Mouse (Mus musculus) A20 (cell line): ENCODE data around the gene Tasp1.
"Not testable (repeated sequence)": the region's sequence is repeated elsewhere in the genome, so short reads cannot be mapped to it uniquely, and the experiment has no call there.

Source experiments
- DNase-seq: peaks from one replicate; pipeline ENCODE4 v3.0.0-alpha.2; 2011; ENCODE audit warnings: low read depth, low spot score

Gene Tasp1

DNA sequence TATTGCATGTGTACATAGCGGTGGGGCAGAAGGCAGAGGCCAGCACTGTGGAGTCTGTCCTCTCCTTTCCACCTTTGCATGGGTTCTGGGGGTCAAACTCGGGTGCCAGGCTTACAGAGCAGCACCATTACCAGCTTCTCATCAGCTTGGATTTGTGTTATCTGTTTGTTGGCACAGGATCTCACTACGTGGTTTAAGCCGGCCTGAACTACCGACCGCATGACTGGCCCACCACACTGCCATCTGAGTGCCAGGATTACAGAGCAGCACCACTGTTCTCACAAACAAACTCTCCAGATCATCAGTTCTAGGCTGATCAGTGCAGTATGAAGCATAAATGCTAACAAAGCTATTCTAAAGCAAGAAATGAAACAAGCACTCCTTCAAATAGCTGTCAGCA lies 8.5 kb downstream of the Tasp1 start:
- DNase-seq, result no peak

DNA sequence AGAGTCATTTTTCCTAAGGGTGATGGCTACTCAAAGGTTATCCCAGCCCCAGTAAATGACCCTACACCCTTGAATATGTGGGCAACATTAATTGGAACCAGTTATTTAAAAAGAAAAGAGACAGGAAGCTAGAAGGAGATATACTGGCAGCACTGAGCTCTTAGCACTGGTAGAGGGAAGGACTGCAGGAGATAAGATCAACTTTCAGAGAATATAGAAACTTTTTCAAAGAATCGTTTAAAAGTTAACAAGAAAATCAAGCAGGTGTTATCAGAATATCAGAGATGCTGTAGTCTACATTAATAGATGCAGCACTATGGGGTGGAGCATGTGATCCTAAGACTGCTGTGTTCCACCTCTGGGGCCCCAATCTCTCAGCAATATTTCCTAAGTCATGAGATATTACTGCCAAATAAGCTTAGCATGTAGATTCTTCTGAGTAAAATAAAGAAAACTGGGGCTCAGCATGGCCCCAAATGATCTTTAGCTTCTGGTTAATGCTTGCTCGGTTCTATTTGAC lies 14.9 kb downstream of the Tasp1 start:
- DNase-seq, result no peak

DNA sequence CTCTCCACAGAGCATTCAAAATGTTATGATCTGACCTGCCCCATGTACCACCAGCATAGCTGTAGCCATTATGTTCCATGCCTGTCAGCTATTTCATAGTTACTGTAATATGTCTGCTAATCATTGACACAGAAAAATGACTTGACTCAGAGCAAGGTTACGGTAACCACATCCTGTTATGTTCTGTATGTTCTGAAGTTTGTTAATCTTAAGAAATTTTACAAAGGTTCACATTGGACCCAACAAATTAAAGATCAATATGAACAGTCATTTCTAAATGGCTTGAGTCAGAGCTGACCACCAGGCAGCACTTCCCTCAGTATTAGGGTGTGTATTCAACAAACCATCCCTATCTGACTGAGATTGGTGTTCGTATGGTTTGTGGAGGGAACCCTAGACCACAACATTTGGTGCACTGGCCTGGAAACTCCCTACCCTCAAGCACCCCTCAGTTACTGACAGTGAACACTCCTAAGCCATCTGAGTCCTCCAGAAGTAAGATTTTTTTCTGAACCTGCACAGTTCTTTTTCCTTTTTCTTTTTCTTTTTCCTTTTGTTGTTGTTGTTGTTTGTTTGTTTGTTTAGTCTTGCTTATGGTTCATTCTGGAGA lies 24.0 kb downstream of the Tasp1 start:
- peak; percentile 5 for DNase-seq

DNA sequence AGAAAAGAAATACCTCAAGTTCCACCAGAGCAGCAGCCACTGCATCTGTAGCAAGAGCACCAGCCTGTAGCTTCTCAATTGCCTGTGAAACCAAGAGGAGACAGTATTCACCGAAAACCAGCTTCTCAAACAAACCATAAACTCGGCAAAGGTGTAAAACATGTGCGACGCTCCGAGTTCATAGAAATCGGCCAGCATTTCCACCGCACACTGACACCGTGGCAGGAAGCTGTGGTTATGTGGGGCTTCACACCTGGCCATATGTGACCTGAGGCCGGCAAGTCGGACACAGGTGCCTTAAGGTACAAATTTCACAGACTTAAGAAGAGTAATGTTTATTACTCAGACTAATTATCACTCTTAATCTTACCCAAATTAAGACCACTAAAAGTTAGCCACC lies 24.5 kb downstream of the Tasp1 start:
- DNase-seq, result no peak

DNA sequence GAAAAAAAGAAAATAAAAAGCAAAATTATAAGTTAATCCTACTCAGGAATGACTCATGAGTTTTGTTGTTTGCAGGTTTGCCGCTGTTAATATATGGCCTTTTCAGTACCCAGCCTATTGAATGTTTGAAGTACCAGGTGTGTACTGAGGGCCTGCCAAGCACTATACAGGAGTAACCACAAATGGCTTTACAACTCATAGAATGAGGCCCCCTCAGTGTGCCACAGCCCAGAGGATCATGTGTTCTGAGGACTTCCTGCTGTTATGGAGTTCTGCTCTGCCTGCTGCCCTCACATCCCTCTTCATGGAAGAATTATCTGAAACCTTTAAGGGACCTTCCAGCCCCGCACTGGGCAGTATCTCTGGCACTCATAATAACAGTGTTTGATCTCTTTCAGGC lies 29.1 kb downstream of the Tasp1 start:
- DNase-seq, result no peak

DNA sequence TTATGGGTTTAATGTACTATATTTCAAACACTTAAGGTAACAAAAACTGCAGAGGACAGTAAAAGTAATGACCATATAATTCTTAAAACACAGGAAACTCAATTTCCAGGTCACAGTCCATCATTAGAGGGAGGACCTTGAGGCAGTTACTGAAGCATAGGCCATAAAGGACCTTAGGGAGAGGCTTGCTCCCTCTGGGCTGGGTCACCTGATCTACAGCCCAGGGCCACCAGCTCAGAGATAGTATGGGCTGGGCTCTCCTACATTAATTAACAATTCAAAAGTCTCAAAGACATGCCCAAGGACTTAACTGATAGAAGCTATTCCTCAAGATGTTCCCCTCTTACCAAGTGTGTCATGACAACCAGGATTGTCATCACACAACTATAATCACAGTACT lies 29.8 kb downstream of the Tasp1 start:
- DNase-seq, result no peak

DNA sequence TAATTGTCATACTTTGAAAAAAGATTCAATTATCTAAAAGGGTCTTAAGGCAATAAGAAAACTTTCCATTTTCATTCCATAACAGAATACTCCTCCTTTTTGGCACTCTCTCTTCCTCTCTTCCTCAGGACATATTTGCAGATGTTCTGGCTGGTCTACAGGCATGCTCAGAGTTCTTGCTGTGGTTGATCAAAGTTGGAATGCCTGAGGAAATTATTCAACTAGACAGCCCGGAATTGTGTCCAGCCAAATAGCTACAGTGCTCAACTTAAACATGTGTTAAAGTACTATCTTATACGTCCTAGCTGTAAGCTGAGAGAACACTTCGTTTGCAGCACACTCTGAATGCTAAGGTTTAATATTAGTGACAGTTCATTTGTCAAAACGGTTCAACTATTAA lies 41.7 kb downstream of the Tasp1 start:
- no peak for DNase-seq

DNA sequence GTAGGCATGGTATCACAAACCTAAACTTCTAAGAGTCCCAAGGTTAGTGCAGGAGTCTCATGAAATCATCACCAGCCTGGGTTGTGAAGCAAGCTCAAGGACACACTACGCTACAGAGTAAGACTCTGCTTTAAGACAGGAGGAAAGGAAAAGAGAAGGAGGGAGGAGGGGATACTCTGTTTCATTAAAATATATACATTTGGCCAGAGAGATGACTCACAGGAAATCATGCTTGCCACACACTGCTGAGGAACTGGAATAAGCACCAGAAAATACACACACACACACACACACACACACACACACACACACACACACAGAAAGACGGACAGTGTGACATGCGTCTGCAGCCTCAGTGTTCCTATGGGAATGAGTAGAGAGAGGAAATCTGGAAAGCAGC lies 59.2 kb downstream of the Tasp1 start:
- DNase-seq, result no peak

DNA sequence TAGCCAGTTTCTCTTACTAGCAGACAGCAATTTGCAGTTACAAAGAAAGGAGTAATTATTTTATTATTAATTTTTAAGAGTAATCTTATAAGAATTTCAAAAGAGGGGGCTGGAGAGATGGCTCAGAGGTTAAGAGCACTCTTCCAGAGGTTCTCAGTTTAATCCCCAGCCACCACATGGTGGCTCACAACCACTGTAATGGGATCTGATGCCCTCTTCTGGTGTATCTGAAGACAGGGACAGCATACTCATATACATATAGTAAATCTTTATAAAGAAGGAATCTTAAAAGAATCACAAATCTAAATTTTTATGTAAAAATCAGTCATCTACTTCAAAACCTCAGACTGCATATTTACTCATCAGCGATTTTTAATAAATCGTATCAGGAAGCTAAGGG lies 68.4 kb downstream of the Tasp1 start:
- DNase-seq, result peak; percentile 20

DNA sequence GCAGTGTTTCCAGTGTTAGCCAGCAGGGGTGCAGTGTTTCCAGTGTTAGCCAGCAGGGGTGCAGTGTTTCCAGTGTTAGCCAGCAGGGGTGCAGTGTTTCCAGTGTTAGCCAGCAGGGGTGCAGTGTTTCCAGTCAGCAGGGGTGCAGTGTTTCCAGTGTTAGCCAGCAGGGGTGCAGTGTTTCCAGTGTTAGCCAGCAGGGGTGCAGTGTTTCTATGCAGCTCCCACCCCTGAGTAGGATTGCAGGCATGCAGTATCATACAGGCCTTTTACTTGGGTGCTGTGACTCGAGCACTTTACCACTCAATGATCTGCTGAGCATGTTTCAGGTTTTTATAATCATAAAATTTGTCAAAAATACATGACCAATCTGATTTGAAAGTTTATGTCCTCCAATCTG lies 76.7 kb downstream of the Tasp1 start:
- DNase-seq, result not testable (repeated sequence)

DNA sequence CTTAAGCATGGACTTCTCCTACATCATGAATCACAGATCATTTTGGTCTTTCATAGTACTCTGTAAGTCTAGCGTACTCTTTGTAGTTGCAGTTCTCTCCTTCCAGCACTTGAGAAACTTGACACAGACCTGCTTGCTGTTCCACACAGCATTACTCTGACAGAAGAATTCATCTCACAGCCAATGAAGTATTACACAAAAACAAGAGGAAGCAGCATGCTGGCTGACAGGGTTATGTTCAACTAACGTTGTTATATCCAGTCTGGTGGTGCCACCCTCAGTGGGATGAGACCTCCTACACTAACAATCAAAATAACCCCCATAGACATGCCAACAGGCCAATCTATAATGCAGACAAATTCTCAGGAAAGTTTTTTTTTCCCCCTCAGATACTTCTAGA lies 99.2 kb downstream of the Tasp1 start:
- no peak for DNase-seq

DNA sequence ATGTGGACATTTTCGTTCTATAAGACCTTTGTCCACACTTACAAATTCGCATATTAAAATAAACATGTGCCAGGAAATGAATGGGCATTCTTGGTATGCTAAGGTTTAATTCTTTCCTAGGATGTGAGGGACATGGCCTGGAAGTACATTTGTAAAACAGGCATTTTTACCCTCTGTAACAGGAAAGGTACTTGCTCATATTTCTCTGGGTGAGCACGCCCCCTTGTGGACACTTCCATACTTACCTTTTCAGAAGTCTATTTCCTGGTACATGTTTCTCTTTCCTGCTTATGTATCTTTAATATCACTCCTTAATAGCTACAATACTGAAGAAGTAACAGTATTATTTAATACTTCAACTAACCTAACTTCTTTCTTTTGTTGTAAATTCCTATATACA lies 100.3 kb downstream of the Tasp1 start:
- DNase-seq, result peak; percentile 65

DNA sequence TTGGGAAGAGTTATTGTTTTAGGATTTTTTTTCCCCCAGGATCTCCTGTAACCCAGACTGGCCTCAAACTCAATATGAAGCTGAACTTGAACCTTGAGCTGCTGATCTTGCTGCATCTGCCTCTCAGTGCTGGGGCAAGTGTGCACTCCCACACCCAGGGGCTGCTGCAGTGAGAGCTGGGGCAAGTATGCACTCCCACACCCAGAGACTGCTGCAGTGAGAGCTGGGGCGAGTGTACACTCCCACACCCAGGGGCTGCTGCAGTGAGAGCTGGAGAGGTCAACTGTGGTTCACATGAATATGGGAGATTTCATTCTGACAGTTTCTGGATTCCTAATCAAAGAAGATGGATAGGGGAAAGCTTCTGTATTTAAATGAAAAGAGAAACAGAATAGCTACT lies 117.8 kb downstream of the Tasp1 start:
- DNase-seq, result no peak

DNA sequence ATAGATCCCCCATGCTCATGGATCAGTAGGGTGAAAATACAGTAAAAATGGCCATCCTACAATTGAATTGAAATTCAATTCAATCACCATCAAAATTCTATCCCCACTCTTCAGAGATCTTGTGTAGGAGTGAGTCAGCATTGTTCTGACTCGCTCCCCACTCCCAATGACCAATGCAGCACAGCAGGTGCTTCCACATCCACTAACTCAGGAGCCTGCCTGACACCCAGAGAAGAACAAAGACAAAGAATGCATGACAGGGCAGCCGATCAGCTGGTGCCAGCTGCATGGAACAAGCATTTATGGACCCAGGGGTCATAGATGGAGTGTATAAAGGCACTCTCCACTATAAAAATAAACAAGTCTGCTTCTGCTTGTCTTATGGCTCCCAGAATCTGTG lies 129.0 kb downstream of the Tasp1 start:
- no peak for DNase-seq

DNA sequence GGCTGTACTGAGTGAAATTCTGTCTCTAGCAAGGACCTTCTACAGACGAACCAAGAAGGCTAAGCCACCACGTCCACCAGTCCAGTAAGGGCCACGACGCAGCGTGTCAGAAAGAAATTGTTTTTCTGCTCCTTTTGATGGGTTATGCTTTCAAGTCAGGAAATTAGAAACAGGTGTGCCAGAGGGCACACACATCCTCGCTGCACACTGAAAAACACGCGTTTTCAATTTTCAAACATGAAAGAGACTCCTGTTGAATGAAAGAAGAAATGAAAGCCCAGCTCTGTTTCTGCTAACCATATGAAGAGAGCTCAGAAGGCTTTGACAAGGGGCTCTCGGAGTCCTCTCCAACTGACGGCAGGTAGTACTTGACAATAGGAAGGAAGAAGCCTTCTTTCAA lies 132.0 kb downstream of the Tasp1 start:
- DNase-seq, result no peak

DNA sequence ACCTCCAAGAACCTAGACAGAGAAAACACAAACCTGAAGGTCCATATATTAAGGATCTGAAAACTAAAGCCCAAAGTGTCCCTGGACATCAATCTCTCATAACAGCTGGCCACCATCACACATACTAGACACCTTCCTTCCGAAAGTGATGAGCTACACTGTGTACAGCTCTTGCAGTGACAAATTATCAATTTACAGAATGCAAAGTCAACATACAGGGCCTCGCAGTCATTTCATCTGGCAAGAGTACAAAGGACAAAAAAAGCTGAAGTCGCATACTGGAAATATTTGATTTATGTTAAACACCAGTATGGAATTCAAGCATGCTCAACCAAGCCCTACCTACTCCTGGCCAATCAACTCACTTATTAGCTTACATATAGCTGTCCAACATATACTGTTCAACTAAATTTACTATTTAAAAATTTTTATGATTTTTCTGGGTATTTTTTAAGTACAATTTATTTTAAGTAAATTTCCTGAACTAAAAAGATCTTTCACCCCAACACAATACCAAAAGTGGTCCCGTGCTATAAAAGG lies 132.5 kb downstream of the Tasp1 start:
- no peak for DNase-seq

DNA sequence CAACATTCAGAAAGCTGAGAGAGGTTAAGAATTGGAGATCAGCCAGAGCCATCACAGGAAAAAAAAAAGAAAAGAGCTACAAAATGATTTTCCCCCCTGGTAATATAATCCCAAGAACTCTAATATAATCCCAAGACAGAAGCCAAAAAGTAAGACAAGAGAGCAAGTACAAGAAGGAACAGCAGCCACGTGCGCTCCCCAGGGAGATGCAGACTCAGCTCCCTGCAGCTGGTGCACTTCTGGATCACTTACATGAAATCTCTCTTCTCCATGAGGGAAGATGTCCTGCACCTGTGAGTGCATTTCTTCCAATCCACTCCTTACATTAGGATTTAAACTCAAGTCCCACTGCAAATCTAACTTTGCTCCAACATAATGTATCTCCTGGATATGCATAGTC lies 134.4 kb downstream of the Tasp1 start:
- no peak for DNase-seq

DNA sequence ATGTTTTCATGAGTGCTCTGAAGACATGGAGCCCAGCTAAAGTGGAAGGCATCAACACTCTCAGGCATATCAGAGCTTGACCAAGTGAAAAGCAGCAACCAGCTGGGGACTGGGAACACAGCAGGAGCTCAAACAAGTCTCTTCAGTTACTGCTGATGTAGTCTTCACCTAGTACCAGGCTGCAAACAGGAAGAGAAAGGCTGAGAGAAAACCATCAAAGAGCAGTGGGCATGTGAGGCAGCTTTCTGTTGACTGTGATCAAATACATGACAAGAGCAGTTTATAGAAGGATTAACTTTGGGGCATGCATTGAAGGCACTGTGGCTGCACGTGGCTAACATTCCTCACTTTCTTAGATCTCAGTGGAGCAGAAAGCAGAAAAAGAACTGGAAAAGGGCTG lies 141.7 kb downstream of the Tasp1 start:
- DNase-seq, result no peak

DNA sequence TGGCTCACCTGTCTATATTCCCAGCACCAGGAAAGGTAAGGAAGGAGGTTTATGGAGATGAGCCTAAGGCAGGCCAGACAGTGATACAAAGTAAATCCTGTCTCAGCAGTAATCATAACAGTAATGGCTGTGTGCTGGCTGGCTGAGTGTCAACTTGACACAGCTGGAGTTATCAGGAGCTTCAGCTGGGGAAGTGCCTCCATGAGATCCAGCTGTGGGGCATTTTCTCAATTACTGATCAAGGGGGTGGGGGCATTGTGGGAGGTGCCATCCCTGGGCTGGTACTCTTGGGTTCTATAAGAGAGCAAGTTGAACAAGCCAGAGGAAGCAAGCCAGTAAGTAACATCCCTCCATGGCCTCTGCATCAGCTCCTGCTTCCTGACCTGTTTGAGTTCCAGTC lies 145.2 kb downstream of the Tasp1 start:
- not testable (repeated sequence) for DNase-seq

DNA sequence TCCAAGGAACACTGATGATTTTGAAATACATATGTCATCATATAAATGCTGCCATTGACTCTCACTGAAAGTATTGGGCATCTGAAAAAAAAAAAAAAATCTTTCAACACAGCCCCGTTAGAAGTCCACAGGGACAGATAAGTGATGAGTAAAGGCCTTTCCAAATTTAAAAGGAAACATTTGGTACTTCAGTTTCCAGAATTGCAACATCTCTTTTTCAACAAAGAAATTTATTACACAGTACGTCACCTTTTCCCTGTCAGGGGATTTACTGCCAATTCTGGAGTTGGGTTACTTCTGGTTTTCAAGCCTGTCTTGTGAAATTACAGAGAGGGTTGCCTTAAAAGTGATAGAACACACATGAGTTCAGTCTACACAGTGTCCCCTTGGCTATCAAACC lies 146.8 kb downstream of the Tasp1 start:
- DNase-seq, result no peak

DNA sequence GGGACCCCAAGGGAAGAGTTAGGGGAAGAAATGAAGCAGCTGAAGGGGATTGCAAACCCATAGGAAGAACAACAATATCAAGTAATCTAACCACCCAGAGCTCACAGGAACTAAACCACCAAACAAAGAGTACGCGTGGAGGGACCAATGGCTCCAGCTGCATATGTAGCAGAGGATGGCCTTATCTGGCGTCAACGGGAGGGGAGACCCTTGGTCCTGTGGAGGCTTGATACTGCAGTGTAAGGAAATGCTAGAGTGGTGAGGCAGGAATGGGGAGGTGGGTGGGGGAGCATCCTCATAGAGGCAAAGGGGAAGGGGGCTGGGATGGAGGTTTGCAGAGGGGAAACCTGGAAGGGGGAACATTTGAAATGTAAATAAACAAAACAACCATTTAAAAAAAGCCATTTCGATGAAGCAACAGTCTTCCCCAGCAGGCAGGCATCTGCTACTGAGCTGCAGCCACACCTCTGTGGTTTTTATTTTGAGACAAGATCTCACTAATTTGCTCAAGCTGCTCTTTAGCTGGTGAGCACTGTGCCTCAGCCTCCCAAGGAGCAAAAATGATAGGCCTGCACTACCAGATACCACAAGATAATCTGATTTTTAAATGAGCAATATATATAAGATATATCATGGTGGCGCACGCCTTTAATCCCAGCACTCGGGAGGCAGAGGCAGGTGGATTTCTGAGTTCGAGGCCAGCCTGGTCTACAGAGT lies 160.0 kb downstream of the Tasp1 start:
- DNase-seq, result no peak

DNA sequence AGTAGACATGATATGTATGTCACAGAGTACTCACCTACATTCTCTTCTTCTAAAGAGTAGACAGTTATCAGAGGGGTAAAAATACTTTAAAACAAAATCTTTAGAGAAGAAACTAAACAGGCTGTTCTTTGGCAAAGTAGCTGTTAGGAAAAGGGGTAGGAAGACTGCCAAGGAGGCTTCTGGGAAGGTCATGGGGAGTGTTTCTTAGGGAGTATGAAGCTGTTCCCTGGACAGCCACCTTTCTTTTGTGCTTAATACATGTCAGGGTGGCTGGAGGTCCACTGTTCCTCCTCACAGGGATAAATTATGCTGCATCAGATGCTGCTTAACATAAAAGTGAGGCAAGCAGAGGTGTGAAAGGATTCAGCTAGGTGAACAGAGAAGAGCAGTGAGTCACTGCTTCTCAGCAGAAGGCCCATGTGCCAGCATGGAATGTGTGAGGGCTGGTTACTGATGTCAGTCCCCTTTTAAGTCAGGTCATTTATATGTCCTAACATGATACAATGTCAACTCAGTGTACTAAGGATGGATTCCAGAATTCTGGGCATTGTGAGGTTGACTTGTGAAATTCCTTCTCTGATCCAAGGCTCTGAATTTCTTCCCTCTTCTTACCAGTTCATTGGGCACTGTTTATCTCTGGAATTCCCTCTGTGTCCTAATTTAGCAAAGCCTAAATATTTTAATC lies 175.1 kb downstream of the Tasp1 start:
- DNase-seq, result no peak

DNA sequence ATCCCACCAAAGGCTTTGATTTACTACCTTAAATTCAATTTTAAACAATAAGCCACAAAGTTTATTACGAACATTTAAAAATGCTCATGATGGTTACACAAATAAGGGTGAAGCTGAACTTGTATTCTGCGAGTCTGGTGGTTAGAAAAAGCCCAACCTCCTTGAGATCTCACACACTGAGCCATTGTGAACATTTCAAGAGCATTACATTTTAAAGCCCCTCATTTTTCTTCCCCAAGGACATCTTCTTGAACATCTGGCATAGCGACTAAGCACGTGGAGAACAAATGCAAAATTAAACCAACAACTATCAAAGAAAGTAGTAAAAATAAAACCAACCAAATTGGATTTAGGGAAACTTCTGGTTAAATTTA lies 182.4 kb downstream of the Tasp1 start:
- no peak for DNase-seq
